Mouse (Mus musculus) MN1 (cell line): ENCODE measurements around the gene Gm17490.

ENCODE experiments used
- DNase-seq: peaks from one replicate; pipeline ENCODE4 v3.0.0-alpha.2; 2016; ENCODE audit warnings: low spot score

Gene Gm17490

DNA sequence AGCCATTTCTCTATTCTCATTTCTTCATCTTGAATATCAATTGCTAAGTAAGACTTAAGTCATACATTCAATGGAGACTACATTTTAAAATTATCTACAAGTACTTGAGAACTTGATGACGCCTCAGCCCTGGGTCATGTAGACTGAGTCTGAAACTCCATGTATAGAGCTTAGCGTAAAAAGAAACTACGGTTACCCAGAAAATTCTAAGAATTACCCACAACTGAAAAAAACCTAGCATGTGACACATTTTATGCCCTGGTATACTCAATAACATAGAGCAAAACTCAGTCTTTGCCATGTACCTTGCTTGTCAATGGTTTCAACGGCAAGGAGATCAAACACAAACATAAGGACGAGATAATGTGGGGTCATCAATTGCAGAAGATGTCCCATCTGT, at the start of gene Gm17490:
Gene Gm17490 (minus strand): TSS at position 375 of the 400 bp plus-strand sequence.
- DNase-seq, result no peak

DNA sequence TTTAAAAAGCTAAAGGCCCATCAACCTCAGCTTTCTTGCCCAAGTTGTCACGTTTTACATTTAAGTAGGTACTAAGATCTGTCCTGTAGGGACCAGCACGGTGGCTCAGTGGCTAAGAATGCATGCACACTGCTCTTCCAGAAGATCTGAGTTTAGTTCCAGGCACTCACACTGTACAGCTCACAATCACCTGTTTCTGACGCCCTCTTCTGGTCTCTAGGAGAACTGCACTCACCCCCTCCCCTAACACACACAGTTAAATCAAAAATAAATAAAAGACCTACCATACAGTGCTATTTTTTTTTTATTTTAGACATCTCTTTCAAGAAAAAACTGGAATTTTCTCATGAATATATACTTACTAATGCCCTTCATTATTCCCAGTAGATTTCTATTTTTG, 46.1 kb upstream of the Gm17490 start:
- no peak for DNase-seq

DNA sequence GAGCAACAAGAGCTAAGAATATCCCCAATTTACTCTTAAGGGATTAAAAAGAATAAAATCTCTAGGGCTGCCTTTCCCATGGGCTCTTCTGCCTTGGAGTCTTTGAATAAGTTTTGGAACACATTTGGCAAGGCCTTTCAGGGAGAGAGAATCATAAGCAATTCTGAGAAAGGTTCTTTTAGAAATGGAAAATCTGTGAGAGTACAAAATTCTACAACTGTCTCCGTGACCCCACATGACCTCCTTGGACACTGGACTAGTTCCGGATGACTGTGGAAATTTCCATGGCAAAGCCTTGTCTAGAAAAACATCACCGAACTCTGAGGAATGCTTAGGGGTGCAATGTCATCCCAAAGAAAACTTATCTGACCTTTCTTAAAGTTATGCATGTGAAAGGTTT, 39.3 kb upstream of the Gm17490 start:
- DNase-seq, result no peak

DNA sequence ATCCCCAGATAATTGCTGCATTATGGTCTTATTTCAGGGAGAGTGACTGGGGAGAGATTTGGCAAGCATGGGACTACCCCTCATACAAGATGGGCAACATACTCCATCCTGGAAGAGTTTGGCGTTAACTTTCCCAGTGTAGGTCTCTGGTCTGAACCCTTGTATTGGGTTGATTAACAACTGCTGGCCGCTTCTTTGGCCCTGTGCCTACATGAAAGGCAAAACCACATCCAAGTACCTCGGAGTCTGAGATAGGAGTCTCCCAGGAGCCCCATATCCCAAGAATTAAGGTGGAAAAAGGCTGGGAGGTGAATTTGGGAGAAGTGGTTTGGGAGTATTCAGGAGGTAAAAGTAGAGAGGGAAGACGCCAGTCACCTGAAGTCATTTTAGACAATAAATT, 38.7 kb upstream of the Gm17490 start:
- no peak for DNase-seq

DNA sequence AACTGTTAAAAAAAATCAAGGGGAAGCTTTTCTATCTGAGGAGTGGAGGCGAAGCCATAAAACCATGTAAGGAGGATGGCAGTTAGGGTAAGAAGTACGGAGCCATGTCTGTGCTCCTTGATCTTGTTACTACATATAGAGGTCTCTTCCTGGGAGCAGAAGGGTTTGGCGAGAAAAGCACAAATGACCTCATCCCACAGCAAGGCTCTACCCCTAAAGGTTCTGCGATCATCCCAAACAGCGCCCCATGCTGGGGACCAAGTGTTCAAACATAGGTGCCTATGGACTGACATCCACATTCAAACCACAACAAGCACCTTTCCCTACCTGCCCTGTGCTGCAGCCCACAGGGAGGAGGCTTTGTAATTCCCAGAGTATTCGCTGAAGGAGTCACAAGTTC, 38.3 kb upstream of the Gm17490 start:
- DNase-seq, result no peak

DNA sequence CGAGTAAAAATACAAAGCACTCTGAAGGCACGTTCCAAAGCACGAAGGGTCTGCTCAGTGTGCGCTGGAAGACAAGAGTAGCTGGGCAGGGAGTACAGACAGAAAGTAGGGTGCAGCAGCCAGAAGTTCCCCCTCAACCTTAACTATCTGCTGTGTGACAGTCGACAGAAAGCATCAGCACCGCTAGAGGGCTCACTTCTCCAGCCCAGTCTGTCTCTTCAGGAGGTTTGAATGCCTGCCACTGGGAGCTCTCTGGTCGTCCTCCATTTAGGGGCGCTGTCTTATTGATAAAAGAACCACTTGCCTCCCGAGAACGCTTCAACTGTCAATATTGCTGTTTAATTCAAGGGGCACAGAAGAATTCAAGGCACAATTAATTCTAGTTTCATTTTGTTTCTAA, 37.9 kb upstream of the Gm17490 start:
- peak; percentile 23 for DNase-seq

DNA sequence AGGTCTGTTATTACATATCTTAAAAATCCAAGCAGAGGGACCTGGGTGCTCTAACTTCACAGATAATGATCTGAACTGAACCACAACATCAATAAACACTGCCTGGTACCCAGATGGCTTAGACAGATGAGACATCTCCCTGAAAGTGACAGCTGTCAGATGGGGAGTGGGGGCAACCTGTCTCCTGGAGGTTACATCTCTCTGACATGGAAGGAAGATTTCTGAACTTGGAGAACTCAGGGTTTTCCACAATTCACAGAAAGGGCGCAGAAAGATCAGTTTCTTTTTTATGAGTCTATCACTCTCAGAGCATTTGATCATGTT, 36.8 kb upstream of the Gm17490 start:
- no peak for DNase-seq

DNA sequence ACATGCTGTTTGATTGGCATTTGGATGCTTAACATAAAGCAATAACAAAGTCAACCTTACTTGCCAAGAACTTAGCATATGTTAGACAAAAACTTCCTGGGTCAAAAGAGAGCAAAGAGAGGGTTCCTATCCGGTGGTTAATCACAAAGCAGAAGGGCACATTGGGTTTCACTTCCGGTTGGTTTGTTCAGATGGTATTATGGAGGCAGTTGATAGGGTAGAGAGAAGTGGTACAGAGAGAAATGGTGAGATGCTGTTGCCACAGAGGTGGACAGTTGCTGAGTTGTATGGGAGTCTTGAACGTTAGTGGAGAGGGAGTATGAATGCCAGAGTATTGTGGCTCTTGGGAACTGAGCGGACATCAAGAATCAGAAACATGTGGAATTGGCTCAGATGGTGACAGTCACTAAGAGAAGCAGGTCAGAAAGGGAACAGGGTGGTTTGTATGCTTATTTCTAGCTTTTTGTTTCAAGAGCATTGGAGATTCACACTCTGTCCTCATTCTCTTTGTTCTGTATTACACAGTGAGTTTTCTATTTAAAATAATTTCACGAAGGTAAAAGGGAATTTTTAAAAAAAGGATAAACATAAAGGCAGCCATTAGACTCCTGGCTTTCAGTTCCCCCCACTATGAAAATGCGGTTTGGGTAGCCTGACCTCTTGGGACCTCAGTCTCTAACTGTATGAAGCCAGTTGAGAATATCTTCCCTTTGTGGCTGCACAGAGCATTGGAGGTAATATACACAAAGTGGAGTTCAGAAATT, 36.3 kb upstream of the Gm17490 start:
- no peak for DNase-seq

DNA sequence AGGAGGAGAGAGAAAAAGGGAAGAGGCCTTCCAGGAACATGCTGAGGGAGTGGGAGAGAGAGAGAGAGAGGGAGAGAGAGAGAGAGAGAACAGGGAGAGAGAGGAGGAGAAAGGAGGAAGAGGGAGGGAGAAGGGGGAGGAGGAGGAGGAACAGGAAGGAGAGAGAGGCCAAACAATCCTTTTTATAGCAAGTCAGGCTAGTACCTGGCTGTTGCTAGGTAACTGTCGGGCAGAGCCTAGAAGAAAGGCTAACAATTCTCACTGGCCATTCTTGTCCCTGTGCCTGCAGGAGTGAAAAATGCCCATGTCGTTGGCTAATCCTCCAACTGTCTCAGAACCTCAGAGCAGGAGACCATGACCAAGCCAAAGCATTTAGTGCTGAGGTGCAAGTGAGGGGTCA, 33.2 kb upstream of the Gm17490 start:
- DNase-seq, result no peak

DNA sequence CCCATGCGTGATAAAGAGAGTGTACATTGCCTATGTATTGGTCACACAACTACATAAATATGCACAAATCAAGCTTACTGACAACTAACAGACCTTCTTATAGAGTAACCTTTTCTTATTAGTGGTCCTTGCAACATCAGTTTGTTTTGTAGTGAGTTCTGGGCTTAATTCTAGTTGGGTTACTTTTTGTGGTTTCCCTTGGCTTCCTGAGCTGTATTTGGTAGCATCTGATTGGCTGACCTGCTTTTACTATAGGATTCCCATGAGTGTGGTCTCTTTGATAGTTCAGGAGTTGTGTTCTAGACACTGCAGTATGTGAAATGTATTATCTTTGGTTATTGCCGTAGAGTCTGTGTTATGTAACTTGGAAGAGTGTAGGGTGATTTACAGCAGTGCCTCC, 31.5 kb upstream of the Gm17490 start:
- DNase-seq, result no peak

DNA sequence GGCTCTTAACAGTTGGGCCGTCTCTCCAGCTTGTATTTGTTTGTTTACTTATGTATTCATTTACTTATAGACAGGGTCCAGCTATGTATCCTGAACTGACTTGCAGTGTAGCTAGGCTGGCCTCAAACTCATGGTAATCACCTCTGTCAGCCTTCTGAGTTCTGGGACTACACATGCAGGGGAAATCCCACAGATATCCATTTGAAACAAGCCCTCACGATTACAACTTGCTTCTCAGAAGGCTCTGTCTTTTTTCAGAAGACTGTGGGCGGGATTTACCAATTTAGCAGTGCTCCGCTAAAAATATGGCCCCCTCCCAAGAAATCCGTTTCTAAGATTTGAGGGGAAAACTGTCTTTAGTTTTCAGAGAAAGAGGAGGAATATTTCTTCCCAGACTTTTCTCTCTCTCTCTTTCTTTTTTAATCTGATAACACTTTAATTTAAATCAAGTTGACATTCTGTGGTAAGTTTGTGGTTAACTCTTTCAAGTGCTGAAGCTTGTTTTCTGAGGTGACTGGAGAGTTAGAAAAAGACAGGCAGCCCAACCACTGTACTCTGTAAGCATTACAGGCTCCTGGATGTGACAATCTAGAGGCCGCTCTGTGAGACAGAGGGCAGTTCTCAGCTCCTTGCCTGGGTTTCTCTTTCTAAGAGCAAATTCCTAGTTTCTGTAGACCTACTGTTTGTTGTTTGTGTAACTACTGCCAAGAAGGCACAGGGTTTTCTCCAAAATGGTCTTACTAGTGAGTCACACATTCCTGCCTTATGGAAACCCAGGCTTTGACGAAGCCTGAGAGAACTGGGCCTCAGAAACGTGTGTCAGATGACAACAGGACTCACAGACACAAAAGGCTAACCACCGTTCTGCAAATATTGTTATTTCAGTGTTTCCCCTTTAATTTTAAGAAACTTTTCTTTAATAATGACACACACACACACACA, 29.2 kb upstream of the Gm17490 start:
- DNase-seq, result no peak

DNA sequence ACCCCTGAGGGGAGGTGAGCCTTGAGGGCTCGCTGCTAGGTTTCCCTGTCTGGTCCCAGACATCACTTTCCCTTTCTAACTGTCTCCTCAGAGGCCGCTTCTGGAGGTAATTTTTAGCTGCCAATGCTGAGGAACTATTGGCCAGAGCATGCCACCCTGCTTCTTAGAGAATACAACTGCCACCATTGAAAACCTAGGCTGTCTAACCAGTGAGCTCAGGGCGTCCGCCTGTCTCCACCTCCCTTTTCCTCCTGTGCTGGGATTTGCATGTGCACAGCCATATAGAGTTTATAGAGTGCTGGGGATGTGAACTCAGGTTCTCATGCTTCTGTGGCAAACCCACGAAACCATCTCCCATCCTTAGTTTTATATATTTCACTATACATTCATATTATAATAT, 27.7 kb upstream of the Gm17490 start:
- no peak for DNase-seq

DNA sequence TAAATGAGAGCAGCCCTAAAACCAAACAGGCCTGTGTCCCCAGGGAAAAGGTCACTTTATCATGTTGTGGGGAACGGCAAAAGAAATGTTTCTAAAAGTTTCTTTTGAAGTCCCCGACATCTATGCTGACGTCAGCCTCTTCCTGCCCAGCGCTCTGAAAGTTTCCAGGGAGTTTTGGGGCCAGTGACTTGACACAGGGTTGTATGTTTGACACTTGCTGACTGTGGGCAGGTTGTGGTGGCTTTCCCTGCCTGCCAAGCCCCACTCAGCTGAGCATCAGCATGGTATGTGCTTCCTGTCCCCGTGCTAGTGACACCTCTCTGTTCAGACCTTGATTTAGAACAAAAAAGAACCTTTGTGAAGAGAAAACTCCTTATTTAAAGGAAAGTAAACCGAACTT, 27.3 kb upstream of the Gm17490 start:
- DNase-seq, result no peak

DNA sequence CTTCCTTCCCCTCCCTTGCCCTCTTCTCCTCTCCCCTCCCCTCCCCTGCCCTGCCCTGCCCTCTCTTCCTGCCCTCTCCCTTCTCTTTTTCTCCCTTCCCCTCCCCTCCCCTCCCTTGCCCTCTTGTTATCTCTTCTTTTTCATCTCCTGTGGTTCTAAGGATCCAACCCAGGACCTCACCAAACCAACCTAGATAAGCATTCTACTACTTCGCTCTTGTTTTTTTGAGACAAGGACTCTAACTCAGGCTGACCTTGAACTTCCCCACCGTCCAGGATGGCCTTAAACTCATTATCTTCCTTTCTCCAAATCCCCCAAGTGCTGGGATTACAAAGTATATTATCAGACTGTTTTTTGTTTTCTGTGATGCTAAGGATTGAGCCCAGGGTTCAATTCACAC, 26.7 kb upstream of the Gm17490 start:
- DNase-seq, result no peak

DNA sequence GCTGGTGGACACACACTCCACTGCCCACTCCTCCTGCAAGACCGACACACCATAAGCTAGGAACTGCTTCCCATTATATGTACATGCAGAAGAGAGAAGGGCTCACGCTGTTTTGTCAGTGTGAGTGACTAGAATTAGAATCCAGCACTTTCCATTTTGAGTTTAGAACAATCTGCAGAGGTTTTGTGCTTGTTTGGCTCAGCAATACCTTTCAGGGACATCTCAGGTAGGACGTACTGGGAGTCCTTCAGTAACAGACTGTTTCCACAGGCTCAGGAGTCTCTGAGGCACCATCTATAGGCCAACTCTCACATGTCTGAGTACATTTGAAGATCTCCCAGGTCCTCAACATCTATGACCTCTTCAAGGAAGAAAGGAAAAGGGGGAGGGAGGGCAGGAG, 26.1 kb upstream of the Gm17490 start:
- no peak for DNase-seq

DNA sequence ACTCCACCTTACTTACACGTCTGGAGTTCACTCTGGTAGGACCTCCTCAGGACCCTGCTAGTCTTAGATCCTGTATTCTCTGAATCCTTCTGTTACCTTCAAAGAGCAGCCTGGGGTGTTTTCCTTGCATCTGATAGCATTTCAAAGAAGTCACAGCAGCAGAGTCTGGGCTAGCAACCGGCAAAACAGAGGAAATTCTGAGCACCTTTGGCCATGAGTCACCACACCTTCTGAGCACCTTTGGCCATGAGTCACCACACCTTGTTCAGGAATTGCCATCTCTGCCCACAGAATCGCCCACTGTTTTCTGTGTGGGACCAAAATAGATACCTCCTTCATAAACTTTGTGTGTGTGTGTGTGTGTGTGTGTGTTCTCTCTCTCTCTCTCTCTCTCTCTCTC, 25.4 kb upstream of the Gm17490 start:
- no peak for DNase-seq

DNA sequence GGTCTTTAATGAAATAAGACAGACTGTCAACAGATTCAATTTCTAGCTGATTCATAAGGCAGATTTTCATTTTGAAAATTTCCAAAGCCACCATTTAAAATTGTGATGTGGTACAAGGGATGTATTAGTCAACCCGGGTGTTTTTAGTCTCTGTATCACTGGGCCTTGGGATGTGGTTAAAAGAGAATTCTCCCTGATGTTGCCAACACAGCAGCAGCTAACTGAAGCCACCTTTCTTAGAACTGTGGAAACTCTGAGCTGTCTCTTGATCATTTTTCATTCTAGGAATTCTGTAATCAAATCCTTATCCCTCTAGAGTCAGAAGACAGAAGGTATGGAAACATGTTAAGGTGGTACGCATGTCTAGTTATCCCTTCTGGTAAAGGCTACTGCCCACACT, 19.2 kb upstream of the Gm17490 start:
- DNase-seq, result no peak

DNA sequence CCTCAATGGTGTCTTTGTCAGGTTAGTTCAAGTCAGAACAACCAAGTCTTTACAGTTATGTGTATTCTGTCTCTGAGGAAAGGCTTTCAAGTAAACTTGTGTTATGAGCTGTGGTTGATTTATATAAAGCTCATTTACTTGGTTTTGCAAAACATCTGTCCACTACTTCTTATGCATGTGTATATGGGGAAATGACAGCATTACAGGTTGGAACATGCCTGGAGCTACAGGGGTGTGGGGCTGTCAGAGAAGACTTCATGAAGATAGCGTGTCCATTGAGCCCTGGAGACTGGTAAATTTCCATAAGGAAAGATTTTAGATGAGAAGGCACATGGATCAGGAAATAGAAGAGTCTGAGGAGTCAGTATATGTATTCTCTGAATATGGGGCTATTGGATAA, 18.0 kb upstream of the Gm17490 start:
- no peak for DNase-seq

DNA sequence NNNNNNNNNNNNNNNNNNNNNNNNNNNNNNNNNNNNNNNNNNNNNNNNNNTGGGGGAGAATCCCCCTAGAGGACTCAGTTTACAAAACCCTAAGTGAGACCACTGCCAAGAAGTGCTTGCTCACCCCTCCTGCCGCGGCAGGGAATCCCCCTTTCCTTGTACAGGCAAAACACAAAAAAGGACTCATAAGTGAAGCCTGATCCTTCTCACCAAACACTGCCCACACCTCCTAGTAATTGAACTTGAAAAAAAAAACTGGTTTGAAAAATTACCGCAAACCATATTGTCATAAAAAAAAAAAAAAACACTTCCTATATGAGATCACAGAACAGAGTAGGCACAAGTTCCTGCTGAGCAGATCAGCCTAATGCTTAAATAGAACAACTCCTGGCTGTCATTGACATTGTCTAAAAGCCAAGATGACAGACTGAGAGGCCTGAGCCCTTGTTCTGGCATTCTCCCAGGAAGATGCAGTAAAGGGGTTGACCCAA, 16.4 kb upstream of the Gm17490 start, which contains the start of gene Il2ra:
Gene Il2ra (plus strand): TSS at position 357 of the 491 bp plus-strand sequence.
- no peak for DNase-seq

DNA sequence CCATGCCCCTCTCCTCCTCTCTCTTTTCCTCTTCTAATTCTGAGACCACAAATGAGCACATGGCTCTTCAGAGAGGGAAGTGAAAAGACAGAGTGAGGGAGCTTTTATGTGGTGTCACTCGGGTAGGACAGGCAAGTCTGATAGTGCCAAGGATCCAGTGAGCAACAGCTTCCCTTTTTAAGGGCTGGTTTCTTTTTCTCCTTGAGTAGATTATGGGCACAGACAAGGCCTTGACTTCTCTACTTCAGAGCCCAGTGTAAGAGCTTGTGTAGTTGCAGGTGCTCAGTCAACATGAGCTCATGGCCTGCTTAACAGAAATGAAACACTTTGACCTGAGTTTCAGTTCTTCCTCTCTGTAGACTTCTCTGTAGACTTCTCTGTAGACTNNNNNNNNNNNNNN, 11.1 kb upstream of the Gm17490 start:
- no peak for DNase-seq

DNA sequence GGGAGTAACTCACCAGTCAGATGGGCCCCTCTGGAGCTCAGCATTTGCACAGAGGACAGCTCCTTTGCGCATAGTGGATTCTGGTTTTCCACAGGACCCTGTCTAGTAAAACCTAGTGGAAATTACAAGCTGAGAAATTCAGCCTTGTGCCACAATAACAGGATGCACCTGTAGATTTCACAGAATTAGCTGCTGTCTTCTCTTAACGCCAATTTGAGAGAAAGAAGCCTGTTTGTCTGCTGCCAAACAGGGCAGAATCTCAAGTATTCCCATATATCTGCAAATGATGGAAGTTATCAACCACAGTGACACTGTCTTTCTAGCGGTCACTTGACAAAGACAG, 10.0 kb upstream of the Gm17490 start:
- DNase-seq, result no peak

DNA sequence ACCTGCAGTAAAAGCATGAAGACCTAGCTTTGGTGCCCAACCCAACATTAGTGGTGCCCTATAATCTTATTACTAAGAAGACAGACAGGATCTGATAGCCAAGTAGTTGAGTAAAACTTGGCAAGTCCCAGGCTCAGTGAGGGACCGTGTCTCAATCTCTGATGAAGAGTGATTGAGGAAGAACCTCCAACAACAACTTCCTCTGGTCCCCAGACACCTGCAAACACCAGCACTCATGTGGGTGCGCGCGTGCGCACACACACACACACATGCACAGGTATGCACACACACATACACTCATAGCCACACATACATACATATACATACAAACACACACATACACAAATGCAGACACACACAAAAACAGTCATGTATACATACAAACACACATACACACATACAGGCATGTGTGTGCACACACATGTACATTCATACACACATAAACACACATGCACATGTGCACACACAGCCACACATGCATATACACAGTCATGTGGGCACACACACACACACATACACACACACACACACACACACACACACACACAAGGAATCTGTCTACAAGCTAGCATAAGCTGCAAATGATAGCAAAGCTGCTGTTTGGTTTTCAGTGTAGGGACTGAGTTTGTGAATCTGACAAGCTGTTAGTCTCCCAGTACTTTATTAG, 9.5 kb upstream of the Gm17490 start:
- no peak for DNase-seq

DNA sequence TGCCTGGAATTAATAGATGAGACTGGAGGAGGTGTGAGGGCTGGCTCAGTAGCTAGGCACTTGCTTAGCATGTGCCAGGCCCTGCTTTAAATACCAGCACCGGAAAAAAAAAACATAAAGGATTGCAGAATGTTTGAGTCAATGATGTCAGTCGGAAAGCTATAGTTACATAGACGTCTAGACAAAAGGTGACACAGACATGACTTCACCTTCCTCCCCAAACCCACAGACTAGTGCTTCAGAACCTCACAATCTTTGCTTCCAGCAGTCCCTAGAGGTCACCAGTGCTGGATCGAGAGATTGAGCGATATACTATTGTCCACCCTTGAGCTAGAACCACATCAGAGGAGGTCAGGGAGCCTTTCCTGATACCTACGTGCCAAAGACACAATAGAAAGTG, 9.0 kb upstream of the Gm17490 start:
- no peak for DNase-seq
